Mouse (Mus musculus): Measurements from ENCODE around the gene 1700029J07Rik. TPM values are rescaled to one million over a fixed set of nuclear protein-coding genes. Genes with fewer than 3 reads are reported as not detected.

The 1700029J07Rik gene
- total RNA-seq, 2 experiments from 2014 or later, result 2.4 to 3.3 TPM

- H3K27ac ChIP-seq, result no peak overlapping the region
- no peak overlapping the region for H3K4me3 ChIP-seq
- no peak for TF ChIP-seq CTCF (conservative IDR thresholded peaks at IDR 0.05)
- DNase-seq (ENCODE audit: low spot score in 2 of 2), result no peak
Measured at GRCm38 (mm10) chr8:45995576-45995975, 20.5 kb upstream of the 1700029J07Rik start.

GRCm38 (mm10) chr8:45994111-45994510, 19.1 kb upstream of the 1700029J07Rik start:
- TF ChIP-seq CTCF (conservative IDR thresholded peaks at IDR 0.05), result peak; percentile 64
- DNase-seq (ENCODE audit: low spot score in 2 of 2), result no peak
- Histone ChIP-seq H3K27ac (no peak overlapping the region), H3K4me3 (no peak overlapping the region)

GRCm38 (mm10) chr8:45990631-45991310, 15.7 kb upstream of the 1700029J07Rik start:
- DNase-seq (ENCODE audit: low spot score in 2 of 2), result no peak
- no peak for TF ChIP-seq CTCF (conservative IDR thresholded peaks at IDR 0.05)

GRCm38 (mm10) chr8:45988189-45988588, 13.1 kb upstream of the 1700029J07Rik start:
- DNase-seq (ENCODE audit: low spot score in 2 of 2), result no peak
- Histone ChIP-seq H3K4me3 (no peak overlapping the region), H3K27ac (no peak overlapping the region)
- no peak for TF ChIP-seq CTCF (conservative IDR thresholded peaks at IDR 0.05)

More at GRCm38 (mm10) chr8:45990631-45991310, 15.7 kb upstream of the 1700029J07Rik start:
- Histone ChIP-seq H3K27ac (no peak overlapping the region), H3K4me3 (no peak overlapping the region)

GRCm38 (mm10) chr8:45986665-45987064, 11.6 kb upstream of the 1700029J07Rik start:
- no peak for TF ChIP-seq CTCF (conservative IDR thresholded peaks at IDR 0.05)
- no peak overlapping the region for H3K27ac ChIP-seq

GRCm38 (mm10) chr8:45975837-45976468, 901 bp upstream of the 1700029J07Rik start:
- DNase-seq (ENCODE audit: low spot score in 2 of 2), result no peak
- peak overlapping the region; percentile 81 for H3K27ac ChIP-seq
- no peak for TF ChIP-seq CTCF (conservative IDR thresholded peaks at IDR 0.05)
- peak overlapping the region; percentile 73 for H3K4me3 ChIP-seq

More at GRCm38 (mm10) chr8:45986665-45987064, 11.6 kb upstream of the 1700029J07Rik start:
- DNase-seq (ENCODE audit: low spot score in 2 of 2), result no peak
- H3K4me3 ChIP-seq, result no peak overlapping the region

GRCm38 (mm10) chr8:45973988-45974505, 1.0 kb downstream of the 1700029J07Rik start:
- Histone ChIP-seq H3K4me3 (no peak overlapping the region; the same call in 1 of the 2 replicates), H3K27ac (no peak overlapping the region)
- no peak for TF ChIP-seq CTCF (conservative IDR thresholded peaks at IDR 0.05)
- no peak for DNase-seq (ENCODE audit: low spot score in 2 of 2)

GRCm38 (mm10) chr8:45970894-45971293, 4.2 kb downstream of the 1700029J07Rik start:
- H3K4me3 ChIP-seq, result no peak overlapping the region
- TF ChIP-seq CTCF (conservative IDR thresholded peaks at IDR 0.05), result peak; percentile 36
- no peak for DNase-seq (ENCODE audit: low spot score in 2 of 2)
- no peak overlapping the region for H3K27ac ChIP-seq

GRCm38 (mm10) chr8:45950622-45951021, 24.4 kb downstream of the 1700029J07Rik start:
- H3K4me3 ChIP-seq, result no peak overlapping the region
- DNase-seq (ENCODE audit: low spot score in 2 of 2), result no peak
- no peak for TF ChIP-seq CTCF (conservative IDR thresholded peaks at IDR 0.05)
- H3K27ac ChIP-seq, result no peak overlapping the region

GRCm38 (mm10) chr8:45946283-45946682, 28.8 kb downstream of the 1700029J07Rik start:
- Histone ChIP-seq H3K27ac (no peak overlapping the region), H3K4me3 (no peak overlapping the region)
- TF ChIP-seq CTCF (conservative IDR thresholded peaks at IDR 0.05), result no peak
- DNase-seq (ENCODE audit: low spot score in 2 of 2), result no peak

GRCm38 (mm10) chr8:45936986-45937385, 38.1 kb downstream of the 1700029J07Rik start:
- TF ChIP-seq CTCF (conservative IDR thresholded peaks at IDR 0.05), result no peak

GRCm38 (mm10) chr8:45934582-45935014, 40.5 kb downstream of the 1700029J07Rik start, which contains the start of gene Ccdc110:
Gene Ccdc110 (plus strand): TSS chr8:45934619.
- Histone ChIP-seq H3K27ac (peak within 1 kb of the TSS; percentile 32; the same call in 1 of the 2 replicates), H3K4me3 (peak within 1 kb of the TSS; percentile 61)
- peak; percentile 94 to 99 for DNase-seq (ENCODE audit: low spot score in 2 of 2)
- peak; percentile 100; the same call in 1 of the 2 replicates for TF ChIP-seq CTCF (conservative IDR thresholded peaks at IDR 0.05)

More at GRCm38 (mm10) chr8:45936986-45937385, 38.1 kb downstream of the 1700029J07Rik start:
- Histone ChIP-seq H3K27ac (no peak overlapping the region), H3K4me3 (no peak overlapping the region)
- DNase-seq (ENCODE audit: low spot score in 2 of 2), result no peak

GRCm38 (mm10) chr8:45922116-45922515, 52.9 kb downstream of the 1700029J07Rik start:
- TF ChIP-seq CTCF (conservative IDR thresholded peaks at IDR 0.05), result no peak
- H3K4me3 ChIP-seq, result no peak overlapping the region
- H3K27ac ChIP-seq, result no peak overlapping the region
- DNase-seq (ENCODE audit: low spot score in 2 of 2), result no peak
